ENCODE assay signal across 18 mouse cellular contexts in the genomic region with DNA sequence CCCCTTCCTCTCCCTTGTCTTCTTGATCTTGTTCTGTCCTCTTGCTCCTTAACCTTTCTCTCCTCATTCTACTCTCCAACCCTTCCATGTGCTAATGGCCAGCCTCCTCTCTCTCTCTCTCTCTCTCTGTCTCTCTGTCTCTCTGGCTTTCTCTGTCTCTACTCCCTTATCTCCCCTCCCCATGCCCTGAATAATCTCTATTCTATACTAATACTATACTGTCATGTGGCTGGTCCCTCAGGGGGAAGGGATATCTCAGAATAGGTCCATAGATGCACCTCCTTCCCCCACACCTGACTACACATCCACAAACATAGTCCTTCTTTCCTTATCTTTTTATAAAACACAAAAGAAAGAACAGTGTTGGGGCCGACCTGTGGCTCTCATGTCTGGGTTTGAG.
"Had no signal": no experiment of that assay in that cellular context is flagged by ENCODE, and none has a peak within 500 bp of the region (broad histone marks: within the 10 kb centered on the region; RNA-seq: fewer than 3 reads in every experiment).

No protein-coding gene starts in this region.

- DNase-seq: lung, adult 18-20 months; lung, embryonic 14.5 days; lung, postnatal 10 days; lung, postnatal 4 days; midbrain, embryonic 14.5 days; retina, postnatal 1 day; right cerebral cortex, adult 18-20 months; right cerebral cortex, postnatal 25 days; right cerebral cortex, postnatal 4 days; spleen, adult 18-20 months; thymus, adult 18-20 months; thymus, postnatal 14 days; thymus, postnatal 36 days had no signal

- H3K4me1 ChIP-seq: midbrain, embryonic 10.5 days; midbrain, embryonic 12.5 days; neural tube, embryonic 13.5 days; neural tube, embryonic 15.5 days had no signal

- H3K27me3 ChIP-seq: midbrain, embryonic 12.5 days; neural tube, embryonic 13.5 days; neural tube, embryonic 15.5 days had no signal

- H3K9ac ChIP-seq: lung, embryonic 14.5 days; midbrain, embryonic 12.5 days; neural tube, embryonic 13.5 days; neural tube, embryonic 15.5 days had no signal

- H3K4me3 ChIP-seq: midbrain, embryonic 10.5 days; midbrain, embryonic 12.5 days; myocyte; neural tube, embryonic 13.5 days; neural tube, embryonic 15.5 days had no signal

- H3K4me2 ChIP-seq: lung, embryonic 14.5 days; midbrain, embryonic 12.5 days; neural tube, embryonic 13.5 days; neural tube, embryonic 15.5 days had no signal

- H3K27ac ChIP-seq: midbrain, embryonic 10.5 days; midbrain, embryonic 12.5 days; neural tube, embryonic 13.5 days; neural tube, embryonic 15.5 days had no signal

- H3K36me3 ChIP-seq: midbrain, embryonic 10.5 days; midbrain, embryonic 12.5 days; neural tube, embryonic 13.5 days; neural tube, embryonic 15.5 days had no signal

- H3K9me3 ChIP-seq: midbrain, embryonic 10.5 days; midbrain, embryonic 12.5 days; neural tube, embryonic 13.5 days; neural tube, embryonic 15.5 days had no signal
